In the genomic region with DNA sequence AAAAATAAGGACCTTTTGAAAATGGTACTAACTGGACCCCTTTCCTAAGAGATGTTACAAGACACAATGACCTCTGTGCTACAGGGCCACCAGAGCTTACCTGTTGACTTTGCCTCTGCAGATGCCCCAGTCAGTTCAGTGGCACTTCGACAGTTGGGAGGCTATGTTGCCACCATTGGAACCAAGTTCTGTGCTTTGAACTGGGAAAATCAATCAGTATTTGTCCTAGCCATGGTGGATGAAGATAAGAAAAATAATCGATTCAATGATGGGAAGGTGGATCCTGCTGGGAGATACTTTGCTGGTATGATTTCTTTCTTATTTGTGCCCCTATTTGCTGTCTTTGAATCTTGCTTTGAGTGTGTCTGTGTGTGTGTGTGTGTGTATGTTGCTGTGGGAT, we compare ENCODE assay signal across 36 mouse cellular contexts. TPM values are rescaled to one million over a fixed set of nuclear protein-coding genes. Genes with fewer than 3 reads are reported as not detected.
"Had no signal": no experiment of that assay in that cellular context is flagged by ENCODE, and none has a peak within 500 bp of the region (broad histone marks: within the 10 kb centered on the region; RNA-seq: fewer than 3 reads in every experiment).

No protein-coding gene starts in this region.

- H3K27me3 ChIP-seq: heart, embryonic 12.5 days; heart, embryonic 13.5 days; heart, embryonic 15.5 days; hindbrain, embryonic 12.5 days; hindbrain, embryonic 13.5 days; hindbrain, embryonic 15.5 days; intestine, embryonic 15.5 days; kidney, embryonic 15.5 days had no signal

- H3K4me3 ChIP-seq: heart, adult 2 months; heart, embryonic 10.5 days; heart, embryonic 12.5 days; heart, embryonic 13.5 days; heart, embryonic 15.5 days; hindbrain, embryonic 10.5 days; hindbrain, embryonic 12.5 days; hindbrain, embryonic 13.5 days; hindbrain, embryonic 15.5 days; intestine, embryonic 15.5 days; kidney, embryonic 15.5 days; layer of hippocampus, adult 2 months had no signal

- H3K9me3 ChIP-seq: heart, embryonic 10.5 days; heart, embryonic 12.5 days; heart, embryonic 13.5 days; heart, embryonic 15.5 days; hindbrain, embryonic 10.5 days; hindbrain, embryonic 12.5 days; hindbrain, embryonic 13.5 days; hindbrain, embryonic 15.5 days; intestine, embryonic 15.5 days; kidney, embryonic 15.5 days had no signal

- H3K27ac ChIP-seq: heart, adult 2 months; heart, embryonic 10.5 days; heart, embryonic 13.5 days; heart, embryonic 15.5 days; hindbrain, embryonic 10.5 days; hindbrain, embryonic 12.5 days; hindbrain, embryonic 13.5 days; hindbrain, embryonic 14.5 days; hindbrain, embryonic 15.5 days; hindbrain, postnatal 0 days; intestine, embryonic 15.5 days; kidney, embryonic 15.5 days; kidney, postnatal 0 days; layer of hippocampus, adult 2 months had no signal

- H3K36me3 ChIP-seq: heart, embryonic 10.5 days; heart, embryonic 12.5 days; heart, embryonic 13.5 days; heart, embryonic 15.5 days; hindbrain, embryonic 10.5 days; hindbrain, embryonic 12.5 days; hindbrain, embryonic 13.5 days; hindbrain, embryonic 15.5 days; intestine, embryonic 15.5 days; kidney, embryonic 15.5 days had no signal

- H3K4me1 ChIP-seq: heart, embryonic 10.5 days; heart, embryonic 12.5 days; heart, embryonic 13.5 days; heart, embryonic 15.5 days; hindbrain, embryonic 12.5 days; hindbrain, embryonic 13.5 days; hindbrain, embryonic 15.5 days; intestine, embryonic 15.5 days; kidney, embryonic 15.5 days had no signal

- DNase-seq: heart, adult 2 months; heart, postnatal 10 days; heart, postnatal 14 days; heart, postnatal 36 days; heart, postnatal 4 days; kidney, adult 11 months; kidney, adult 18-20 months; kidney, adult 2 months; kidney, adult 8-10 months; kidney, adult 9 months; kidney, postnatal 10 days; kidney, postnatal 14 days; kidney, postnatal 25 days; kidney, postnatal 36 days; kidney, postnatal 4 days; layer of hippocampus, adult 9-11 months had no signal

- ATAC-seq: hindbrain, embryonic 16.5 days; hindbrain, postnatal 0 days; inflammation-experienced regulatory T-cells, adult 6 months; intestine, embryonic 15.5 days; intestine, embryonic 16.5 days; intestine, postnatal 0 days had no signal

- H3K9ac ChIP-seq: heart, embryonic 12.5 days; heart, embryonic 13.5 days; heart, embryonic 15.5 days; hindbrain, embryonic 12.5 days; hindbrain, embryonic 13.5 days; hindbrain, embryonic 14.5 days; hindbrain, embryonic 15.5 days; intestine, embryonic 15.5 days; kidney, embryonic 15.5 days had no signal

- H3K4me2 ChIP-seq: heart, embryonic 11.5 days; heart, embryonic 12.5 days; heart, embryonic 13.5 days; heart, embryonic 15.5 days; hindbrain, embryonic 12.5 days; hindbrain, embryonic 13.5 days; hindbrain, embryonic 14.5 days; hindbrain, embryonic 15.5 days; intestine, embryonic 15.5 days; kidney, embryonic 15.5 days had no signal

RNA-seq across cellular contexts. Expression of a gene that starts 2.6 kb away (rescaled TPM):
- total RNA-seq: hematopoietic stem cell, adult 5-6 weeks; hindbrain, postnatal 0 days had no signal
- polyA plus RNA-seq: hindbrain, embryonic 12.5 days; inflammation-experienced regulatory T-cells, adult 6 months had no signal
